Mouse (Mus musculus) lung, adult 2 months (tissue): Measurements from ENCODE around the gene Myocd. TPM values are rescaled to one million over a fixed set of nuclear protein-coding genes. Genes with fewer than 3 reads are reported as not detected.

Source experiments
- DNase-seq: peaks from one replicate; pipeline ENCODE4 v3.0.0; 2022
- H3K4me1 ChIP-seq: fragments of 200-500 bp; 2 replicates; pipeline ENCODE4 v1.6.1; 2011; ENCODE audit warnings: low read length; ENCODE audit not compliant: control insufficient read depth, insufficient read depth
- H3K4me3 ChIP-seq: fragments of 200-500 bp; replicated peaks from 2 replicates; pipeline ENCODE3; 2011; ENCODE audit warnings: low read depth, mild to moderate bottlenecking, control low read depth, low read length; ENCODE audit errors: extremely low read depth
- CTCF ChIP-seq: fragments of 200-500 bp; IDR thresholded peaks from 2 replicates; pipeline ENCODE4 v1.5.1; 2011; ENCODE audit warnings: mild to moderate bottlenecking, low read length, control low read depth; ENCODE audit not compliant: insufficient read depth
- POLR2A ChIP-seq: fragments of 200-500 bp; IDR thresholded peaks from 2 replicates; pipeline ENCODE4 v1.6.1; 2011; ENCODE audit warnings: low read depth, mild to moderate bottlenecking, control low read depth, low read length, borderline replicate concordance; ENCODE audit errors: extremely low read depth
- WGBS: fragments of 180-500 bp; shearing (Covaris S2); methylation state at CpG from one replicate; pipeline ENCODE4 v1.1.7; 2018; 5-methylcytosine and 5-hydroxymethylcytosine counted together
- polyA plus RNA-seq: library from polyadenylated mRNA; depleted of rRNA; stranded (reverse); fragments of >200 nt; gene quantifications from 2 replicates; pipeline ENCODE4 v1.2.3, GENCODE M21; 2012

Myocd gene
- polyA plus RNA-seq, 1 experiment, result 2.7 TPM

DNA sequence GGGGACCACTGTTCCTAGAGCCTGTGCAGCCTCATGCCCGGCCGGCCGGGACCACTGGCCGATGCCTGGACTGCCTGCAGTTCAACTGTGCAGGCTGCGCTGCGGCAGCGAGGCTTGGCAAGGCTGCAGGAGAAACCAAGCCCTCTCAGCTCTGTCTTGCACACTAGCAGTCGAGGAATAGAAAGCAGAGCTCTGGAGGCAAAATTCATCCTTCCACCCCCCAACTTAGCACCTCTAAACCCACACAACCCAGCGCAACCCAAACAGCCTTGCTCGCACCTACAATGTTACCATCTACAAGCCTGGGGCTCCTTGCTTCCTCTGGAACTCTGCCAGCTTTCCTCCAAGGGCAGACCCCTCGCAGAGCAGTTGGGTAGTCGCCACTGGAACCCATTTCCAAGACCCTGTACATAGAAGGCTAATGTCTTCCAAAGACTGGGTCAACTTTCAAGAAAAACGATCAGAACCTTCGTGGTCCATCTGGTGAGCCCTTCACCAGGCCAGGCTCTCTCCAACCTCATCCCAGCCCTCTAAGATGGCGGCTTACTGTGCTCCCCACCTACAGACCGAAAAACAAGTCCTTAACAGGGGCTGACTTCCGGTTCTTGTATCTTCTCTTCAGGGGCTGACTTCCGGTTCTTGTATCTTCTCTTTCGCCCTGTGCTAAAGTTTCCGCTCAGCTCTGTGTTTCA is 111.7 kb downstream of the Myocd start:
- DNase-seq, result no peak
- no peak overlapping the region for H3K4me3 ChIP-seq
- peaks cover 5% of the 10 kb centered on the region for H3K4me1 ChIP-seq
- TF ChIP-seq CTCF (no peak), POLR2A (no peak)
- 88% methylated on average over 20 of the region's 20 CpGs for WGBS

DNA sequence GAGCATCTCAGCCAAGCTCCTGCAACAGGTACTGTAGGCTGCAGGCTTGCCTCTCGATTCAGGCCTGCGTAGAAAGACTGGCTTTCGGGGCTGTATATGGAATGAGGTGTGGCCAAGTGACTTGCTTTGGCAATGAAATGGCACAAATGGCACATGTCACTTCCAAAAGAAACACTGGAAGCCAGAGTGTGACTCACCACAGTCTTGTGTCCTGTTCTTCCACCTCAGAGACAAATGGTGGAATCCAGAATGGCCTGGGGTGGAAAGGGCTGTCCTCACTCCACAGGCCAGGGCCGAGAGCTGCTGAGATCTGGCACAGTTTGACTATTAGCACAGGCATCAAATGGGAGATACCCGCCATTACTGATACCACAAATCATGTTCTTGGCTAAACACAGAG is 116.8 kb downstream of the Myocd start:
- no peak for DNase-seq
- H3K4me1 ChIP-seq, result no peaks in the 10 kb centered on the region; the same call in none of the 2 replicates
- H3K4me3 ChIP-seq, result no peak overlapping the region
- TF ChIP-seq POLR2A, result no peak
- TF ChIP-seq CTCF, result no peak
- WGBS, result 76% methylated on average over 5 of the region's 5 CpGs

DNA sequence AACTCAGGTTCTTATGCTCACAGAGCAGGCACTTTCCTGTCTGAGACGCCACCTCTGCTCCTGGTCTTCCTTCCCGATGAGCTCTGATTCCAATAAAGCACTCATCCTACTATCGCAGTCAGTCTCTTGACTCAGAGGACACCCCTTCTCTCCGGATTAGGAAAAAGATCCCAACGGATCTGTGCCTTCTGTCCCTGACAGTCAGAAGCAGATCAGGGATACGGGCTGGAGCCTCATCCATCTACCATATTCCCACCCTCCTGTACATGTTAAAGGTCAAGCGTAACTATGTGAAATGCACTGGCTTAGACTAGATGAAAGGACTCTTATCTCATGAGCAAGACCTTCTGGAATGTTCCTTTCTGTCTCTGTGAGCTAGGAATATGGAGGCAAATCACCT is 121.3 kb downstream of the Myocd start:
- TF ChIP-seq POLR2A (no peak), CTCF (no peak)
- 73% methylated on average over 7 of the region's 7 CpGs for WGBS
- no peak for DNase-seq
- H3K4me3 ChIP-seq, result no peak overlapping the region
- no peaks in the 10 kb centered on the region; the same call in 1 of the 2 replicates for H3K4me1 ChIP-seq

DNA sequence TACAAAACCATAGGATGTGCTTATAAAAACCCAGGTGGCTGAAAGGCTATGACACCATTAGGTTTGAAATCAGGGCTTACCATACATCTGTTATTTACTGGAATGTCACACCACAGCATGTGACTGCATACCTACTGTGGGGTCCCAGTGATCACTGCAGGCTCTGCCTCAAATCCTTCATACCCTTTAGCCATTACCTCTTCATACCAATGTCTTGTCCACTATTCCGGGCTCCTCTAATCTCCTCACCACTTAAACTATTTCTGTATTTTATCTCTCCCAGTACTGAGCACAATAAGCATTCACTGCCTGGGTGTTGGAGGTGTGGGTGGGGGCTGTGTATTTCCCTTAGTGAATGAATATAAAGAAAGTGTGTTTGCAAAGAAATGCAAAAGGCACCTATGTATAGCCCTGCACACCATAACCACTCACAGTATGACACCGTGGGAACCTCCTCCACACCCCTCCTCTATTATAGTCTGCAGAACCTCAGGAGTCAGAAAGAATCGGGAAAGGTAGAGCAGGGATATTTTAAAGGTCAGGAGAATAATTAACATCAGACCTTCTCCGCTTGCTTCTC is 126.9 kb downstream of the Myocd start:
- TF ChIP-seq CTCF, result no peak
- no peak for TF ChIP-seq POLR2A
- WGBS, result 72% methylated on average over 4 of the region's 4 CpGs
- no peak overlapping the region for H3K4me3 ChIP-seq
- DNase-seq, result no peak
- no peaks in the 10 kb centered on the region; the same call in 1 of the 2 replicates for H3K4me1 ChIP-seq

DNA sequence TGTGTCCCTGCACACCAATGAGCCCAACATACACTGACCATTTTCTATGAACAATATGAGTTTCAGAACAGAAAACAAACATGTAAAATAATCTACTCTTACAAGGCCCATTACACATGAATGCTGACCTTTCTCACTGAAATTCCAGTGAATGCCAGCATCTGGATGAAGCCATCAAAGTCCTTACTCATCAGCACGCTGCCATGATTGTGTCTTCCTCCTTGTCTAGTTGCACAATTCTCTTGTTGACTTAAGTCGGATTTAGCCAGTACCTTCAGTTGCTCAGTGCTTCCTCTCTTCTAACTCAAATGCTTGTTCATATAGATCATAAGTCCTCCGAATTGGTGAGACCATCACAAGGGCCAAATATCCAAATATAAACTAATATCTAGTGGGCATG is 130.8 kb downstream of the Myocd start:
- Histone ChIP-seq H3K4me3 (no peak overlapping the region), H3K4me1 (peaks cover 2% of the 10 kb centered on the region; the same call in 1 of the 2 replicates)
- WGBS, result 74% methylated on average over 3 of the region's 3 CpGs
- DNase-seq, result no peak
- TF ChIP-seq CTCF (no peak), POLR2A (no peak)

DNA sequence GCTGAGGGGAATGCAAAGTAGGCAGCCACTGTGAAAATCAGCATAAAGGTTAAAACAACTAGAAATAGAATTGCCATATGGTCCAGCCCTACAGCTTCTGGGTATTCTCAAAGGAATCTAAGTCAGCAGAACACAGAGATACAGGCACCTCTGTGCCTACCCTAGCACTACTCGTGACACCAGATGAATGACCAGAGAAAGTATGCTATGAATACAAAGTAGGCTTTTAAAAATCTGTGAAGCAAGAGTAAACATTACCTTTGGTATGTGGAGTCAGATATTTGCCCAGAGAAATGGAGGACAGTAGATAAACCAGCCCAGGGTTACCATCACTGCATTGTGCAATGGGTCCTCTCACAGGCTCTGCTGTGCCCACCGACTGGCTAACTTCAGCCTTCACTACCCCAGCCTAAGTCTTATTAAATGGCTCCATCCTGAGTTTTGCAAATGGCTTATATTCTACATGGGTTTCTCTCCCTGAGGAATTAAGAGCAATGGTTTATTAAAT is 132.6 kb downstream of the Myocd start:
- WGBS, result 65% methylated on average over 2 of the region's 2 CpGs
- Histone ChIP-seq H3K4me1 (peaks cover 2% of the 10 kb centered on the region; the same call in 1 of the 2 replicates), H3K4me3 (no peak overlapping the region)
- no peak for DNase-seq
- TF ChIP-seq CTCF (no peak), POLR2A (no peak)

DNA sequence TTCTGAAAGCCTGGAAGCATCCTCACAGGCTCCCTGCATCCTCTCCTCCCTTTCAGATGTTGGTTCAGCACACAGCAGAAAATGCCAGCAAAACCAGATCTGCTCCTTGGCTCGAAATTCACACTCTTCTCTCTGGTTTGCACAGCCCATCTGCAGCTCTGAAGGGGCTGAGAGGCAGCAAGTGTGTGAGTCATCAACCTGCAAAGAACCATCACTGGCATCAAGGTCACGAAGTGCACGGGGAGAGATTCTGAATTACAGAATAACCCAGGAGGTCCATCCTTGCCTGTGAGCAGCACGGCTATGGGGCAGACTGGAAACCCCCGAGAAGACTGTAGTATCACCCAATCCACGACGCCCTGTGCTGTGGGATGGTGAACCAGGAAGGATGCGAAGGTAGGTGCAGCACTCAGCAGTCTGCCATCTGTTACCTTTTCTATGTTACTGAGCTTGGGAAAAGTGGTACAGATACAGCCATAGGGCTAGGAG is 134.5 kb downstream of the Myocd start:
- peaks cover 2% of the 10 kb centered on the region; the same call in 1 of the 2 replicates for H3K4me1 ChIP-seq
- no peak overlapping the region for H3K4me3 ChIP-seq
- 77% methylated on average over 8 of the region's 8 CpGs for WGBS
- no peak for TF ChIP-seq POLR2A
- TF ChIP-seq CTCF, result no peak
- DNase-seq, result no peak

DNA sequence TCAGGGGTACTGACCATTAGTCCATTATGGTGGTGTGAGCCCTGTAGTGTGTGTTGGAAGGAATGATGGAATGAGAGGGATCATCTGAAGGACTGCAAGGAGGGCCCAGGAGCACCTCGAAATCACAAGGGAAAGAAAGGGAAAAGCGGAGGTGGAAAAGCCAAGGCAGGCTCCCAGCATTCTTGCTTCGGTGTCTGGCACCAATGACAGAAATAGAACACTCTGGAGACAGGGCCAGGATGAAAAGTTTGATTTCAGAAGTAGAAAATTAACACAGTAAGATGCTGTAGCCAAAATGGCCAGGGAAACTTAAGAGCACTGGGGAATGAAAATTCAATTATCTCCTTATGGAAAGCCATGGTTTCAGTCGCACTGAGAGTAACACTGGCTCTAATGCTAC is 136.1 kb downstream of the Myocd start:
- Histone ChIP-seq H3K4me1 (peaks cover 2% of the 10 kb centered on the region; the same call in 1 of the 2 replicates), H3K4me3 (no peak overlapping the region)
- no peak for TF ChIP-seq POLR2A
- no peak for TF ChIP-seq CTCF
- DNase-seq, result no peak
- 84% methylated on average over 4 of the region's 4 CpGs for WGBS

DNA sequence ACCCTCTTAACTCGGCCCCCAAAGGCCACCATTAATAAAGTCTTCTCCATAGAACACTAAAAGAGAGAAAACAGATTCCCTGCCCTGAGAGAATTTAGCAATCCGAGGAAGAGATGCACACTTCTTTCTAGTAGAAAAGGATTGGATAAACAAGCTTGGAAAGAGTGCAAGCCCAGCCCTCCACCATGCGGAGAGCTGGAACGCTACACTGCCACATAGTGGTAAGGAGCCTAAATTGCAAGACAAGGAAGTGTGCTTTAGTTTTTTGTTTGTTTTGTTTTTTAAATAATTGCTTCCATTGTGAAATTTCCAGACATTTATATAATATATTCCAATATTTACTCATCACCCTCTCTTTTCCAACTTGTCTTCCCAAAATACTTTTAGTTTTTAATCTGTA is 140.7 kb downstream of the Myocd start:
- no peak for DNase-seq
- TF ChIP-seq CTCF (peak; percentile 45; the same call in 1 of the 2 replicates), POLR2A (no peak)
- Histone ChIP-seq H3K4me1 (0 out of 2 replicates have a peak, but pooled peaks cover 2% of the 10 kb centered on the region), H3K4me3 (no peak overlapping the region)
- WGBS, result 68% methylated on average over 4 of the region's 4 CpGs
